Mouse (Mus musculus): ENCODE measurements around the gene Nfe2l1. TPM values are rescaled to one million over a fixed set of nuclear protein-coding genes. Genes with fewer than 3 reads are reported as not detected.

Gene Nfe2l1
- polyA plus RNA-seq, 1 experiment from 2014 or later = 59.6 TPM

DNA sequence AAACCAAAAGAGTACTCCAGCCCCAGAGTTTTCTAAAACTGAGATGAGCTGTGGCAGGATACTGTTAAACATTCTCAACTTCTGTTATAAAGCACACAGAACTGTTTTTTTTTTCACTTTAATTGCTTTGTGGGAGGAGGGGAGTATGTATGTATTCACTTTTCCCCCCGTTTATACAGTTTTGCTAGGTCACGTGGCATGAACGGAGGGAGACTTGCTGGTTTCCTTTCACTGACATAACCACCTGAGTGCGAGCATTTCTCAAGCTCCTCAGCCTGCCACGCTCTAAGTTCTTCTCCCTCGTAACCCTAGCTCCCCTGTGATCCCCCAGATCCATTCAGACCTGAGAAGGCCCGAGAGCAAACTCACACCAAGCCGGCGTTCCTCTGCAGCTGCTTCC, 57.4 kb downstream of the Nfe2l1 start:
- Histone ChIP-seq H3K27ac (replicated peaks) (no peak overlapping the region), H3K4me1 (peaks cover 31% of the 10 kb centered on the region), H3K4me3 (no peak overlapping the region), H3K9me3 (no peaks in the 10 kb centered on the region), H3K9ac (replicated peaks) (no peak overlapping the region), H3K4me2 (replicated peaks) (no peak overlapping the region), H3K27me3 (no peaks in the 10 kb centered on the region), H3K36me3 (peaks cover 54% of the 10 kb centered on the region)
- WGBS = 94% methylated on average over 9 of the region's 9 CpGs
- ATAC-seq (replicated peaks) = no peak

DNA sequence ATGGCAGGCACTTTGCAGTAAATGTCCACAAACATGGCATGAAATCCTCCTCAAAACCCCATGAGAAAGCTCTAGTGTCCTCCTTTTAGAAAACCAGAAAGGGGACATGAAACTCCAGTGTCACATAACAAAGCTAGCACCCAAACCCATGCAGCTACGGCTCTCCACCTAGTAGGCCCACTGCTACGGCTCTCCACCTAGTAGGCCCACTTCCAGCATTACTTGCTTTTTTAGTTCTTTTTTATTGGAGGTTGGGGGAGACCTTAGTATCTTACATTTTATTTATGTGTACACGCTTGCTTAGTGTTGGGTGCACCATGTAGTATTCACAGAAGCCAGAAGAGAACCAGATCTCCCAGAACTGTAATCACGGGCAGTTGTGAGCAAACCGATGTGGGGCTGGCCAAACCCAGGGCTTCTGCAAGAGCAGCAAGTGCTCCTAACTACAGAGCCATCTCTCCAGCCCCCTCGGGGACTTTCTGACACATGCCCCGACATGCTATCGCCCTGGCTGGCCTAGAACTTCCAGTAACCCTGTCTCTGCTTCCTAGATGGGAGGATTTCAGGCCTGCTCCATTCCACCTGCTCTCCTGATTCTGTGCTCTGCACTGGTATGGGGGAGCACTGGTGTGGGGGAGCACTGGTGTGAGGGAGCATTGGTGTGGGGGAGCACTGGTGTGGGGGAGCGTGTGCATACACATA, 58.3 kb downstream of the Nfe2l1 start:
- H3K27ac ChIP-seq (replicated peaks) = no peak overlapping the region

DNA sequence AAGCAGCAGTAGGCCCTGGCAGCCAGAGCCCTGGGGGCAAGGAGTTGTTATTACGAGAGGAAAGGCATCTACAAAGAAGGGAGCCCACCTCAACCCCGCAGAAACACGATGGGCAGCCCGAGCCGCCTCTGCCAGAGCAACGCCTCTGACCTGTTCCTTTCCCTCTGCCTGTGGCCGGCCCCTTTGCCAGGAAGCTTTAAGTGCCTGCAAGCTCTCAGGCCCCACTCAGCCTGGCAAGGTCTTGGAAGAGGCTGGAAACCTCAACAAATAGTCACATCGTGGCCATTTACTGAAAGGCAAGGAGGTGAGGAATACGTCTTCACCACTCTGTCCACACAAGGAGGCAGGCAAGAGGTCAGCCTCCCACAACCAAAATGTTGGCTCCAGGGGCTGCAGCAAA, 61.5 kb downstream of the Nfe2l1 start:
- no peak for ATAC-seq (replicated peaks)
- Histone ChIP-seq H3K9me3 (no peaks in the 10 kb centered on the region), H3K4me2 (replicated peaks) (no peak overlapping the region), H3K27ac (replicated peaks) (peak overlapping the region; percentile 51), H3K27me3 (no peaks in the 10 kb centered on the region), H3K36me3 (peaks cover 49% of the 10 kb centered on the region), H3K4me1 (peaks cover 24% of the 10 kb centered on the region), H3K4me3 (no peak overlapping the region), H3K9ac (replicated peaks) (no peak overlapping the region)
- 73% methylated on average over 9 of the region's 9 CpGs for WGBS

More for the DNA sequence above, 58.3 kb downstream of the Nfe2l1 start:
- WGBS = 97% methylated on average over 9 of the region's 9 CpGs
- Histone ChIP-seq H3K27me3 (no peaks in the 10 kb centered on the region), H3K4me3 (no peak overlapping the region), H3K4me1 (peaks cover 34% of the 10 kb centered on the region), H3K9me3 (no peaks in the 10 kb centered on the region), H3K36me3 (peaks cover 54% of the 10 kb centered on the region), H3K4me2 (replicated peaks) (no peak overlapping the region), H3K9ac (replicated peaks) (no peak overlapping the region)
- no peak for ATAC-seq (replicated peaks)

MicroRNAs encoded within 50 kb of the gene (microRNA counts, 519-probe panel; counts per million panel counts)
- 2,813 counts per million, percentile 66 among the panel's probes with 10 or more counts for microRNA mmu-miR-152

Small RNA genes within 50 kb of the gene (microRNA-seq; reads per million reads assigned to microRNA genes)
- gene Mir152 = 19.8 reads per million, percentile 32 among the genes with 10 or more reads in this experiment

Other genes with a start within 250 kb of the Nfe2l1 start
- 45.4 and 45.8 TPM in 2 replicates for gene Snx11, start 52.4 kb downstream of the Nfe2l1 start, polyA plus RNA-seq (2015; fragmentation: Nextera tagmentation; extraction: Ambion mirVana)
- gene Cbx1, start 40.8 kb downstream of the Nfe2l1 start, polyA plus RNA-seq (2015; fragmentation: Nextera tagmentation; extraction: Ambion mirVana) = 102 and 108 TPM in 2 replicates
- 12.2 and 13.5 TPM in 2 replicates for gene Copz2, start 19.9 kb upstream of the Nfe2l1 start, polyA plus RNA-seq (2015; fragmentation: Nextera tagmentation; extraction: Ambion mirVana)
- 106 and 109 TPM in 2 replicates for gene Cdk5rap3, start 86.5 kb upstream of the Nfe2l1 start, polyA plus RNA-seq (2015; fragmentation: Nextera tagmentation; extraction: Ambion mirVana)
- 0.17 TPM in 1 of 2 replicates, not detected in the other for gene Prr15l, start 98.1 kb upstream of the Nfe2l1 start, polyA plus RNA-seq (2015; fragmentation: Nextera tagmentation; extraction: Ambion mirVana)
- 20.7 and 21.5 TPM in 2 replicates for gene Pnpo, start 114.0 kb upstream of the Nfe2l1 start, polyA plus RNA-seq (2015; fragmentation: Nextera tagmentation; extraction: Ambion mirVana)
- 14.9 and 16.1 TPM in 2 replicates for gene Sp2, start 153.0 kb upstream of the Nfe2l1 start, polyA plus RNA-seq (2015; fragmentation: Nextera tagmentation; extraction: Ambion mirVana)
- gene Sp6, start 183.4 kb upstream of the Nfe2l1 start, polyA plus RNA-seq (2015; fragmentation: Nextera tagmentation; extraction: Ambion mirVana) = 0.10 and 0.43 TPM in 2 replicates
- 16.0 and 17.2 TPM in 2 replicates for gene Scrn2, start 200.0 kb upstream of the Nfe2l1 start, polyA plus RNA-seq (2015; fragmentation: Nextera tagmentation; extraction: Ambion mirVana)
- gene Lrrc46, start 211.4 kb upstream of the Nfe2l1 start, polyA plus RNA-seq (2015; fragmentation: Nextera tagmentation; extraction: Ambion mirVana) = 2.9 and 4.6 TPM in 2 replicates
- gene Mrpl10, start 211.6 kb upstream of the Nfe2l1 start, polyA plus RNA-seq (2015; fragmentation: Nextera tagmentation; extraction: Ambion mirVana) = 57.0 and 58.4 TPM in 2 replicates
- gene Osbpl7, start 220.7 kb upstream of the Nfe2l1 start, polyA plus RNA-seq (2015; fragmentation: Nextera tagmentation; extraction: Ambion mirVana) = 10.2 and 10.5 TPM in 2 replicates